ENCODE assay signal across 13 mouse cellular contexts in the genomic region with DNA sequence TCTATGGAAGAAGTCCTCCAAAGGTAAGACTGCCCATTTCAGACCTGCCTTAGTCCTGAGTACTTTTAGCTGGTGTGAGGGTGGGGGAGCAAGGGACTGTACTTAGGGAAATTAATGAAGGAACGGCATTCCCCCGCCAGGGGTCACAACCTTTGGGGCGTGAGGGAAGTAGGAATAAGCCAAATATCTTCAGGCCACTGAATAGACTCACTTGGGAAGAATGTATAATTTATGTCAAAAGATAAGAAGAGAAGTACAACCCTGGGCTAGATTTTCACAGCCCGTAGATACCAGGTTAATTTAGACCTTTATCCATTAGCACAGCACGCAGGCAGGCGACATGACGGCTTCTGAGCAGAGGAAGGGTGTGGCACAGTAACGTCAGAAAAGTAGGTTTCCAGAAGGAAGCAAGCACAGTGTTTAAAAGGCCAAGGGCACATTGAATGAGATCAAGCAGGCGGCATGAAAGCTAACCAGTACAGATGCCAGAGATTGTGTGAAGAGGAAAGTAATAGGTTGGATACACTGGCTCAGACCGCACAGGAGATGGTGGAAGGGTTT. TPM values are rescaled to one million over a fixed set of nuclear protein-coding genes. Genes with fewer than 3 reads are reported as not detected.
A peak's percentile ranks its signal among the peaks of the same experiment; 100 is the strongest.
DNase-seq lines count a peak whose midpoint lies in the region; ATAC-seq lines count a peak whose summit lies in the region.
"Had no signal": no experiment of that assay in that cellular context is flagged by ENCODE, and none has a peak within 500 bp of the region (broad histone marks: within the 10 kb centered on the region; RNA-seq: fewer than 3 reads in every experiment).

No protein-coding gene starts in this region.

- peak overlapping the region; percentile 78 for H3K27ac ChIP-seq in heart, embryonic 16.5 days (ENCODE audit: low read length)
- H3K27ac ChIP-seq in heart, embryonic 11.5 days (ENCODE audit: low read depth, low read length): no peak overlapping the region
- H3K27ac ChIP-seq in hindbrain, embryonic 11.5 days (ENCODE audit: low read depth, low read length): no peak overlapping the region
- H3K27ac ChIP-seq: hindbrain, embryonic 15.5 days had no signal

- H3K9ac ChIP-seq in heart, embryonic 16.5 days (ENCODE audit: low read length): no peak overlapping the region
- no peak overlapping the region for H3K9ac ChIP-seq in heart, embryonic 11.5 days (ENCODE audit: low read depth, low read length)
- H3K9ac ChIP-seq in hindbrain, embryonic 11.5 days (ENCODE audit: low read depth, low read length): no peak overlapping the region
- H3K9ac ChIP-seq: hindbrain, embryonic 15.5 days had no signal

- 53% methylated on average over 10 of the region's 10 CpGs for WGBS in heart, embryonic 16.5 days
- WGBS in heart, embryonic 11.5 days (ENCODE audit: insufficient replicate concordance): 58% methylated on average over 10 of the region's 10 CpGs
- 83% methylated on average over 10 of the region's 10 CpGs for WGBS in hindbrain, embryonic 11.5 days

- H3K27me3 ChIP-seq in heart, embryonic 16.5 days (ENCODE audit: control insufficient read depth, insufficient read depth, low read length): no peaks in the 10 kb centered on the region
- H3K27me3 ChIP-seq in heart, embryonic 11.5 days (ENCODE audit: control insufficient read depth, insufficient read depth, low read length): no peaks in the 10 kb centered on the region
- no peaks in the 10 kb centered on the region for H3K27me3 ChIP-seq in hindbrain, embryonic 11.5 days (ENCODE audit: control insufficient read depth, insufficient read depth, low read length)
- H3K27me3 ChIP-seq: hindbrain, embryonic 15.5 days had no signal

- no peak overlapping the region for H3K4me3 ChIP-seq in heart, embryonic 16.5 days (ENCODE audit: low read length)
- no peak overlapping the region for H3K4me3 ChIP-seq in heart, embryonic 11.5 days (ENCODE audit: low read depth, low read length)
- H3K4me3 ChIP-seq in hindbrain, embryonic 11.5 days (ENCODE audit: low read depth, low read length): no peak overlapping the region
- H3K4me3 ChIP-seq: hindbrain, embryonic 15.5 days had no signal

- H3K36me3 ChIP-seq in heart, embryonic 16.5 days (ENCODE audit: control insufficient read depth, insufficient read depth): 0 out of 2 replicates have a peak, but pooled peaks cover 3% of the 10 kb centered on the region
- no peaks in the 10 kb centered on the region for H3K36me3 ChIP-seq in heart, embryonic 11.5 days (ENCODE audit: control insufficient read depth, insufficient read depth, low read length)
- H3K36me3 ChIP-seq in hindbrain, embryonic 11.5 days (ENCODE audit: control insufficient read depth, insufficient read depth, low read length): no peaks in the 10 kb centered on the region
- H3K36me3 ChIP-seq: hindbrain, embryonic 15.5 days had no signal

- no peak for ATAC-seq in heart, embryonic 16.5 days (replicated peaks; ENCODE audit: extremely low read depth, insufficient read depth, low FRiP score)
- ATAC-seq in heart, embryonic 11.5 days (replicated peaks; ENCODE audit: insufficient number of reproducible peaks, low FRiP score, low TSS enrichment): no peak
- peak; percentile 50 for ATAC-seq in megakaryocyte progenitor cell, adult 5-6 weeks (replicated peaks; ENCODE audit: poor library complexity)
- no peak for ATAC-seq in hindbrain, embryonic 11.5 days (ENCODE audit: low FRiP score)
- ATAC-seq: CD4-positive, CD25-positive, alpha-beta regulatory T cell, adult 4 months had no signal

- DNase-seq in c-Kit-positive CD71-positive TER-119-negative erythroid progenitor cells, embryonic 14.5 days (ENCODE audit: low read depth): peak; percentile 66
- peak; percentile 74 to 83 for DNase-seq in kidney, postnatal 25 days
- no peak for DNase-seq in testis, postnatal 14 days (ENCODE audit: low spot score)
- DNase-seq in hindbrain, embryonic 11.5 days (ENCODE audit: low spot score): no peak
- DNase-seq in cerebellum, adult 8-10 months: no peak
- DNase-seq: embryo, embryonic 11 days; left cerebral cortex, postnatal 4 days; retina, postnatal 1 day had no signal

- no peak overlapping the region for H3K4me2 ChIP-seq in heart, embryonic 16.5 days (ENCODE audit: low read depth, low read length)
- no peak overlapping the region for H3K4me2 ChIP-seq in heart, embryonic 11.5 days
- H3K4me2 ChIP-seq in hindbrain, embryonic 11.5 days (replicated peaks; ENCODE audit: low read depth, low read length): no peak overlapping the region
- H3K4me2 ChIP-seq: hindbrain, embryonic 15.5 days had no signal

- peaks cover 35% of the 10 kb centered on the region for H3K4me1 ChIP-seq in heart, embryonic 16.5 days (ENCODE audit: control insufficient read depth, insufficient read depth, low read length)
- H3K4me1 ChIP-seq in heart, embryonic 11.5 days (ENCODE audit: control insufficient read depth, insufficient read depth, low read length): peaks cover 17% of the 10 kb centered on the region; the same call in 1 of the 2 replicates
- no peaks in the 10 kb centered on the region for H3K4me1 ChIP-seq in hindbrain, embryonic 11.5 days (replicated peaks; ENCODE audit: control insufficient read depth, insufficient read depth, low read length)

- H3K9me3 ChIP-seq in heart, embryonic 16.5 days (replicated peaks; ENCODE audit: control insufficient read depth, low read length): peaks cover 12% of the 10 kb centered on the region
- H3K9me3 ChIP-seq in heart, embryonic 11.5 days (replicated peaks; ENCODE audit: control insufficient read depth, low read length): peaks cover 8% of the 10 kb centered on the region
- peaks cover 11% of the 10 kb centered on the region for H3K9me3 ChIP-seq in hindbrain, embryonic 11.5 days (ENCODE audit: control insufficient read depth, low read length)

RNA-seq across cellular contexts. Expression of gene Plpp1, which starts 37.0 kb away (rescaled TPM):
- 59.3 and 63.2 TPM in 2 replicates for polyA plus RNA-seq in heart, embryonic 16.5 days (2015; fragmentation: Nextera tagmentation; extraction: Ambion mirVana)
- 37.3 and 41.7 TPM in 2 replicates for polyA plus RNA-seq in heart, embryonic 11.5 days (2014; fragmentation: Nextera tagmentation; extraction: Ambion mirVana)
- total RNA-seq in megakaryocyte progenitor cell, adult 5-6 weeks (2015): 1.2 and 1.6 TPM in 2 replicates
- total RNA-seq in megakaryocyte progenitor cell, adult 5-6 weeks (2017): 1.0 and 2.7 TPM in 2 replicates
- 22.1 and 24.0 TPM in 2 replicates for polyA plus RNA-seq in hindbrain, embryonic 11.5 days (2014; fragmentation: Nextera tagmentation; extraction: Ambion mirVana)

Comparison
In these comparisons a context has a peak if more than half of its experiments do, and no peak if none do; other contexts are left out.
1. DNase-seq: peak in c-Kit-positive CD71-positive TER-119-negative erythroid progenitor cells, embryonic 14.5 days (single experiment) and kidney, postnatal 25 days (2 of 2); none in testis, postnatal 14 days (single experiment), hindbrain, embryonic 11.5 days (single experiment) and cerebellum, adult 8-10 months (single experiment).